Mouse (Mus musculus) forebrain, embryonic 16.5 days (tissue): ENCODE data around the gene Cenpo. TPM values are rescaled to one million over a fixed set of nuclear protein-coding genes. Genes with fewer than 3 reads are reported as not detected.

Source experiments
- ATAC-seq: fragments of 200-750 bp; cut with Nextera tagmentation; 2 replicates; pipeline ENCODE4 v1.8.0; 2017; ENCODE audit warnings: mild to moderate bottlenecking, moderate library complexity
- H3K27ac ChIP-seq: fragments of 300-500 bp; sonication (generic); 2 replicates; pipeline ENCODE4 v1.5.1; 2014; ENCODE audit warnings: low read length, control low read depth
- H3K27me3 ChIP-seq: fragments of 300-500 bp; sonication (generic); replicated peaks from 2 replicates; pipeline ENCODE4 v1.6.1; 2014; ENCODE audit warnings: low read length; ENCODE audit not compliant: control insufficient read depth, insufficient read depth
- H3K36me3 ChIP-seq: fragments of 300-500 bp; sonication (generic); 2 replicates; pipeline ENCODE4 v1.6.1; 2014; ENCODE audit not compliant: control insufficient read depth, insufficient read depth
- H3K4me1 ChIP-seq: fragments of 300-500 bp; sonication (generic); replicated peaks from 2 replicates; pipeline ENCODE4 v1.6.1; 2014; ENCODE audit warnings: low read length; ENCODE audit not compliant: control insufficient read depth, insufficient read depth
- H3K4me2 ChIP-seq: fragments of 300-500 bp; sonication (generic); 2 replicates; pipeline ENCODE4 v1.6.1; 2014; ENCODE audit warnings: mild to moderate bottlenecking, low read length, control low read depth
- H3K4me3 ChIP-seq: fragments of 300-500 bp; sonication (generic); replicated peaks from 2 replicates; pipeline ENCODE4 v1.5.1; 2014; ENCODE audit warnings: mild to moderate bottlenecking, low read length, control low read depth
- H3K9ac ChIP-seq: fragments of 300-500 bp; sonication (generic); replicated peaks from 2 replicates; pipeline ENCODE4 v1.6.1; 2014; ENCODE audit warnings: low read depth, low read length, control low read depth
- H3K9me3 ChIP-seq: fragments of 300-500 bp; sonication (generic); 2 replicates; pipeline ENCODE4 v1.6.1; 2016; ENCODE audit warnings: low read length; ENCODE audit not compliant: control insufficient read depth
- WGBS: fragments of 180-500 bp; shearing (Covaris S2); extraction: QIAGEN DNeasy Blood & Tissue Kit; methylation state at CpG from one replicate; pipeline ENCODE4 v1.1.7; 2014; 5-methylcytosine and 5-hydroxymethylcytosine counted together
- polyA plus RNA-seq: library from polyadenylated mRNA; unstranded; fragments of >200 nt; fragmentation: Nextera tagmentation; extraction: Ambion mirVana; gene quantifications from 2 replicates; pipeline ENCODE4 v1.2.1, GENCODE M21; 2015

The Cenpo gene
- polyA plus RNA-seq, 1 experiment from 2014 or later = 11.3 TPM

GRCm38 (mm10) chr12:4202206-4202605 lies 31.9 kb downstream of the Cenpo start:
- WGBS = 93% methylated on average over 4 of the region's 4 CpGs
- Histone ChIP-seq H3K4me3 (no peak overlapping the region), H3K9ac (no peak overlapping the region), H3K27ac (no peak overlapping the region), H3K4me1 (no peaks in the 10 kb centered on the region), H3K27me3 (no peaks in the 10 kb centered on the region), H3K36me3 (peaks cover 10% of the 10 kb centered on the region; the same call in 1 of the 2 replicates), H3K9me3 (no peaks in the 10 kb centered on the region), H3K4me2 (no peak overlapping the region)
- ATAC-seq = no peak

- no peak overlapping the region for H3K4me3 ChIP-seq
- no peaks in the 10 kb centered on the region for H3K4me1 ChIP-seq
- H3K36me3 ChIP-seq = peaks cover 10% of the 10 kb centered on the region; the same call in 1 of the 2 replicates
- 87% methylated on average over 13 of the region's 13 CpGs for WGBS
- no peak for ATAC-seq
- H3K9me3 ChIP-seq = no peaks in the 10 kb centered on the region
- H3K27ac ChIP-seq = no peak overlapping the region
- no peaks in the 10 kb centered on the region for H3K27me3 ChIP-seq
- H3K4me2 ChIP-seq = no peak overlapping the region
- no peak overlapping the region for H3K9ac ChIP-seq
Measured at GRCm38 (mm10) chr12:4201454-4202200, 32.5 kb downstream of the Cenpo start.

- no peak overlapping the region for H3K9ac ChIP-seq
- no peak overlapping the region for H3K4me3 ChIP-seq
- H3K4me1 ChIP-seq = no peaks in the 10 kb centered on the region
- H3K27me3 ChIP-seq = no peaks in the 10 kb centered on the region
- 97% methylated on average over 11 of the region's 11 CpGs for WGBS
- ATAC-seq = no peak
- no peak overlapping the region for H3K27ac ChIP-seq
- H3K36me3 ChIP-seq = peaks cover 2% of the 10 kb centered on the region; the same call in 1 of the 2 replicates
- H3K9me3 ChIP-seq = no peaks in the 10 kb centered on the region
- H3K4me2 ChIP-seq = no peak overlapping the region
Measured at GRCm38 (mm10) chr12:4199271-4199670, 34.8 kb downstream of the Cenpo start.

- Histone ChIP-seq H3K27me3 (no peaks in the 10 kb centered on the region), H3K9me3 (no peaks in the 10 kb centered on the region), H3K4me2 (no peak overlapping the region), H3K36me3 (peaks cover 2% of the 10 kb centered on the region; the same call in 1 of the 2 replicates), H3K9ac (no peak overlapping the region), H3K4me1 (no peaks in the 10 kb centered on the region), H3K27ac (no peak overlapping the region), H3K4me3 (no peak overlapping the region)
- 97% methylated on average over 4 of the region's 4 CpGs for WGBS
- no peak for ATAC-seq
Measured at GRCm38 (mm10) chr12:4198702-4199101, 35.4 kb downstream of the Cenpo start.

GRCm38 (mm10) chr12:4194643-4195042 lies 39.5 kb downstream of the Cenpo start:
- no peak for ATAC-seq
- no peak overlapping the region for H3K4me3 ChIP-seq
- no peaks in the 10 kb centered on the region for H3K27me3 ChIP-seq
- H3K9me3 ChIP-seq = no peaks in the 10 kb centered on the region
- no peak overlapping the region for H3K9ac ChIP-seq
- WGBS = 89% methylated on average over 14 of the region's 14 CpGs
- H3K4me1 ChIP-seq = 0 out of 2 replicates have a peak, but pooled peaks cover 2% of the 10 kb centered on the region
- H3K4me2 ChIP-seq = no peak overlapping the region
- H3K27ac ChIP-seq = no peak overlapping the region
- H3K36me3 ChIP-seq = no peaks in the 10 kb centered on the region

GRCm38 (mm10) chr12:4193025-4193740 lies 40.9 kb downstream of the Cenpo start:
- WGBS = 64% methylated on average over 10 of the region's 10 CpGs
- no peak for ATAC-seq
- H3K36me3 ChIP-seq = no peaks in the 10 kb centered on the region
- no peaks in the 10 kb centered on the region for H3K9me3 ChIP-seq
- H3K9ac ChIP-seq = no peak overlapping the region
- no peak overlapping the region for H3K4me3 ChIP-seq
- H3K27ac ChIP-seq = no peak overlapping the region
- H3K27me3 ChIP-seq = no peaks in the 10 kb centered on the region
- 0 out of 2 replicates have a peak, but pooled peaks cover 2% of the 10 kb centered on the region for H3K4me1 ChIP-seq
- no peak overlapping the region for H3K4me2 ChIP-seq

GRCm38 (mm10) chr12:4192514-4192913 lies 41.6 kb downstream of the Cenpo start:
- no peak overlapping the region for H3K4me3 ChIP-seq
- H3K9ac ChIP-seq = no peak overlapping the region
- 0 out of 2 replicates have a peak, but pooled peaks cover 2% of the 10 kb centered on the region for H3K4me1 ChIP-seq
- no peak overlapping the region for H3K27ac ChIP-seq
- H3K36me3 ChIP-seq = no peaks in the 10 kb centered on the region
- no peaks in the 10 kb centered on the region for H3K9me3 ChIP-seq
- H3K27me3 ChIP-seq = no peaks in the 10 kb centered on the region
- WGBS = 90% methylated on average over 6 of the region's 6 CpGs
- no peak overlapping the region for H3K4me2 ChIP-seq
- no peak for ATAC-seq

GRCm38 (mm10) chr12:4189060-4189447 lies 45.0 kb downstream of the Cenpo start:
- no peaks in the 10 kb centered on the region for H3K27me3 ChIP-seq
- ATAC-seq = no peak
- 36% methylated on average over 5 of the region's 5 CpGs for WGBS
- H3K27ac ChIP-seq = no peak overlapping the region
- no peak overlapping the region for H3K4me3 ChIP-seq
- H3K36me3 ChIP-seq = no peaks in the 10 kb centered on the region
- no peaks in the 10 kb centered on the region for H3K9me3 ChIP-seq
- H3K4me1 ChIP-seq = 0 out of 2 replicates have a peak, but pooled peaks cover 2% of the 10 kb centered on the region
- no peak overlapping the region for H3K4me2 ChIP-seq
- H3K9ac ChIP-seq = no peak overlapping the region

- Histone ChIP-seq H3K36me3 (no peaks in the 10 kb centered on the region), H3K4me2 (no peak overlapping the region), H3K27me3 (no peaks in the 10 kb centered on the region), H3K4me1 (no peaks in the 10 kb centered on the region), H3K9ac (no peak overlapping the region), H3K9me3 (no peaks in the 10 kb centered on the region), H3K27ac (no peak overlapping the region), H3K4me3 (no peak overlapping the region)
- peak; percentile 82 for ATAC-seq
- WGBS = 31% methylated on average over 14 of the region's 14 CpGs
Measured at GRCm38 (mm10) chr12:4188171-4189059, 45.7 kb downstream of the Cenpo start.
